Mouse (Mus musculus) adrenal gland, adult (tissue): ENCODE measurements around the gene Vmn1r226.

ENCODE experiments used
- DNase-seq, 2 experiments: peaks; one replicate each; pipeline ENCODE4 v3.0.0; 2022 to 2023; ENCODE audit warnings: low spot score in 1 of 2; ENCODE audit not compliant: inconsistent age in 2 of 2

Gene Vmn1r226

GRCm38 (mm10) chr17:20682543-20682942 lies at the start of gene Vmn1r226:
Vmn1r226 (plus strand) TSS chr17:20682843.
- no peak for DNase-seq

- no peak for DNase-seq
Observed at GRCm38 (mm10) chr17:20729543-20729942, 46.9 kb downstream of the Vmn1r226 start, which contains the start of gene Vmn1r227. Vmn1r227 (plus strand) TSS chr17:20729843.
